Mouse (Mus musculus) spleen, postnatal 4 days (tissue): Measurements from ENCODE around the gene Afap1.

Experiments
- DNase-seq, 2 experiments: peaks; one replicate each; pipeline ENCODE4 v3.0.0; 2022; ENCODE audit warnings: low spot score in 2 of 2

Gene Afap1

DNA sequence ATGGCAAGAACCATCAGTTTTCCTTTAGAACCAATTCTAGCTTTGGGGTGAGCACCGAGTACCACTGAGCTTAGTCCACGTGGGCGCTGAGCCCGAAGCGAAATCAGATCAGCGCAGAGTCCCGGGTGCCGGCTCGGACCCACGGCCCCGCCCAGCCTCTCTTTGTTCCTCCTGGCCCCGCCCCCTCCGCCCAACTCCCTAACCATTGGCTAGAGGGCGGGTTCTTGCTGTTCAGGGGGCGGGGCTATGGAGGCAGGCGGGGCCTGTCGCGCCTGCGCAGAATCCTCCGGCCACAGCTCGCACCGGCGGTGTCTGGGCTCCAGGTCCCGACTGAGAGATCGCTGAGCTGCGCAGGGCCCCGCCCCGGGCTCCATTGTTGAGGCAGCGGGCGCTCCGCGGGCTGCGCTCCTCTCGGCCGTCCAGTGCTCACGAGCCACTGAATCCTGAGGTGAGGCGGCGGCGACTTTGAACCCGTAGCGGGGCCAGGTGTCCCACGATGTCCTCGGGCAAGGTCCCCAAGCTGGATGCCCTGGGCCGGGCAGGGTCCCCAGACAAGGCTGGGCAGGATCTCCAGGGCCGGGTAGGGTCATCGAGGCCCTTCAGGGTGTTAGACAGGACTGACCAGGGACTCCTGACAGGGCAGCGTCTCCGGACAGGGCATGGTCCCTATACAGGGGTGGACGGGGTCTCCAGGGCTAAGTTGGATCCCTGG lies at the start of gene Afap1:
TSS of gene Afap1 (plus strand) at position 227 of the 712 bp plus-strand sequence.
- peak; percentile 95 to 97 for DNase-seq

DNA sequence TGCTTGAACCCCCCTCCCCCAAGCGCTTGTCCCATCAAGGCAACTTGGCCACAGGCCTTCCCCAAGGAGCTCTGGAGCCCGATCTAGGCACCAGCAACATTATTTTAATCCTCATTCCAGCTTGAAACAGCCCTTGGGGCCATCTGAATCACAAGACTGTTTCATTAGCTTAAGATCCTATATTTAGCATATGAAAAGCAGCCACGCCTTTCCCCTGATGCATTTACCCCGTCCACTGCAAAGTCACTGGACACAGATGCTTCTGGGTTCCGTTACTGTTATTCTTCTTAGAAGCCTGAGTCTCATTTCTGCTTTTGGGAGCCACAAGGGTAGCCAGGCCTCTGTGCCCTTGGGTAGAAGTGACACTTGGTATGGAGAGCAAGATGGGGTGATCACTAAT lies 41.6 kb upstream of the Afap1 start:
- no peak for DNase-seq

DNA sequence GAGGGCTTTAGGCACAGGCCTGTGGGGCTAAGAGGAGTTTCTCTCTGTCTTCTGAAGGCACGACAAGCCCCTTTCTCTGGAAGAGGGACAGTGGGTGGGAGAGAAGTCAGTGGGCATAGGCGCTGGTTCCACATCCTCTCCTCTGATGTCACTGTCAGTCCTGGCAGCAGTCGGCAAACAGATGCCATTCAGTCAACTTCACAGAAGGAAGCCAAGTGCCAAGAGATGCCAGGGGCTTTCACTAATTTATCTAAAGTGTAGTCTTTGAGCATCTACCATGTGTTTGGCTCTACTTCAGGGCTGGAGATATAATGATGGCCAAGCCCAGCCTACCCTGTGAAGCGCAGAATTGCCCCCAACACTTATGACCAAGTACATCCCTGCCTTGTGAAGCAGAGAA lies 39.7 kb upstream of the Afap1 start:
- DNase-seq, result no peak

GRCm38 (mm10) chr5:35856245-35856644 lies 36.9 kb upstream of the Afap1 start:
- DNase-seq, result no peak

DNA sequence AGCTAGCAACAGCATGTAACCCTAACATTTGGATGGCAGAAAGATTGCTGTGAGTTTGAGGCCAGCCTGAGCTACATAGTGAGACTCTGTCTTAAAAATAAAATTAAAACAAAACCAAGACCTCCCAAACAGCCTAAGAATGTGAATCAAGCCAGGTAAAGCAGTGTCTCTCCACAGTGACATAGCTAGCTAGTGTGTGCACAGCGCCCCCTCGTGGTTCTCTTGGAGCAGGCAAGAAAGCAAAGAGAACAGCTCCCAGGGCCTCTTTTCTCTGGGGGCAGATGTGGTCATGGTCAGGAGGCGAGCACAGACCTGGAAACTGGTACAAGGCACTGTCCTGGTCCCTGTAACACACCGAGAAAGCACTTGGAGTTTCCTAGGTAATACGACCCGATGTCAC lies 35.0 kb upstream of the Afap1 start:
- peak; percentile 35 to 83 for DNase-seq

DNA sequence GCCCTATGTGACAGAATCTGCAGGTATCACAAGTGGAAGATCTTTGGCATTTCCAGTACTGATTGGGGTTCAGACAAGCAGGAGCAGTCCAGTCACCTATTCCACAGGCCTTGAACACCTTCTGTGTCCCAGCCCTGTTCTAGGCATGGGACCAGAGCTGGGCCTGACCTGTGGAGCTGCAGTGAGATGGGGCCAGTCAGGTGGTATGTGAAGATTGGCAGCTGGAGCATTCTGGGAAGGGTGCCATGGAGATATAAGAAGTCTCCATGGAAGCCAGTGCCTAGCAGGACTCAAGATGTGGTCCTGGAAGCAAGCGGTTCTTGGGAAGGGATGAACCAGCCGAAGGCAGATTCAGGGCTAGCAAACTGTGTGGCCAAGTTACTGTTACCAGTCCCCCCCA lies 31.7 kb upstream of the Afap1 start:
- no peak for DNase-seq

DNA sequence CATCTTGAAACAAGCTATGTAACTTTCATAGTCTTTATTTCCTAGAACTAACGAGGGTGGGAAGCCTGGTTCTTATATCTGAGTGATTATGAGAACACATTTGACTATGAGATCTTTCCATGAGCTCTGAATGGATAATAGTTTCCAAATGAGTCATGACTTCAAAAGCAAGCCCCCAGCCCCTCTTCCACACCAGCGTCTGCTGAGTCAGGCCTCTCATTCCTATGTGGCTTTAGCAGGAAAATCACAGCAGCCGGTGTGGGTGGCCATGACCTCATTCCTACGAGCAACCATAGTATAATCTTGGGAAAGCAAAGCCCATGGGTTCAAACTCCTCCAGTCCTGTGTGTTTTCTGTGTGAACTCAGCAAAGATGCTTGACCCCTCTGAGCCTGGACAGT lies 23.1 kb upstream of the Afap1 start:
- DNase-seq, result no peak

- peak; percentile 34 to 71 for DNase-seq
Measured at GRCm38 (mm10) chr5:35870408-35871012, 22.6 kb upstream of the Afap1 start.

GRCm38 (mm10) chr5:35873382-35873781 lies 19.7 kb upstream of the Afap1 start:
- DNase-seq, result no peak

DNA sequence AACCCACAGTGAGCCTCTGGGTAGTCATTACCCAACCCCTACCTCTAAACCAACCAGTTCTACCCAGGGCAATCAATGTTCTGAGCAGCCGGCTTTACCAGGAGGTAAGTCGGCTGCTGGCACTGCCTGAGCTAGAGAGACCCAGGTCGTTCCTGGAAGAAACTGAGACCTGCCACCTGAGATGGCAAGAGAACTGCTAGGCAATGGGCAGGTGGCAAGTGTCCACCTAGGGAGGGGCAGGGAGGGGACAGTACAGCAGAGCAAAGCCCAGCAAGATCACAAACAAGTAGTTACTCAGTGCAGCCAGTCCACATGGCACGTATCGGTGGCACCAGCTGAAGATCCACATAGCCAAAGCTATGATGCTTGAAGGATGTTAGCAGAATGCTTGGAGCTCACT lies 16.9 kb upstream of the Afap1 start:
- no peak for DNase-seq

GRCm38 (mm10) chr5:35879199-35879598 lies 13.9 kb upstream of the Afap1 start:
- no peak for DNase-seq

- DNase-seq, result no peak
Measured at GRCm38 (mm10) chr5:35882391-35882790, 10.7 kb upstream of the Afap1 start.

DNA sequence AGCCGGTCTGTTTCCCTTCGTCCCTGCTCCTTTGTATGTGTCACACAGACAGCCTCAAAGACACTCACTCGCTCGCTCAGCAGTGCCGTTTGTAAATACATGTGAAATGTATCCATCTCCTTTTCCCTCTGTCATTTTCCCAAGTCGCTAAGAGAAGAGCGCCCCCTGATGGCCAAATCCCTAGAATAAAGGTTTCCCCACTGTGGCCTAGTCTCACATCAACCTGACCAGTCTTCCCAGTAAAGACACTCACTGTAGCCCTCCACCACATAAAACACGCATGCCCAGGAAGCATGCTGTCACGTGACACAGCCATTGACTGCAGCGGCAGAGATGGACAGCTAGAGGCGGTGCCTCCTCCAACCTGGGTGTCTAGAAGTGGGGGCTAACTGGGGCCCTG lies 8.9 kb upstream of the Afap1 start:
- peak in 1 of 2 experiments; percentile 67 for DNase-seq

GRCm38 (mm10) chr5:35884689-35885088 lies 8.4 kb upstream of the Afap1 start:
- DNase-seq, result no peak

- DNase-seq, result no peak
Measured at GRCm38 (mm10) chr5:35888959-35889358, 4.2 kb upstream of the Afap1 start.

DNA sequence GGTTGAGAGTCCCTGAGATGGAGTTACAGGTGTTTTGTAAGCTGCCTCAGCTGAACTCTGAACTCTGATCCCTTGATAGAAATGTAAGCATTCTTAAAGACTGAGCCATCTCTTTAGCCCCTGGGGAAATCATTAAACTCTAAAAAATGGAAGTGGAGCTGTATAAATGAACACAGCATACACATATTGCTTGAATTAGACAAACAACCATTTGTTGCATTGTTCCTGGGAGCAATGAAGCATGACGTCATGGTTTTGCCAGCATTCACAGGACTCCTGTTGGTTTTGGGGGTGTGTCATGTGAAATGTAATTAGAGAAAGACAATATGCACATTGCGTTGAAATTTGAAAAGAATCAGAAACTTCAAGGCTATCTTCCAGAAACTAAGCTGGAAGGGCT lies 3.5 kb upstream of the Afap1 start:
- no peak for DNase-seq

DNA sequence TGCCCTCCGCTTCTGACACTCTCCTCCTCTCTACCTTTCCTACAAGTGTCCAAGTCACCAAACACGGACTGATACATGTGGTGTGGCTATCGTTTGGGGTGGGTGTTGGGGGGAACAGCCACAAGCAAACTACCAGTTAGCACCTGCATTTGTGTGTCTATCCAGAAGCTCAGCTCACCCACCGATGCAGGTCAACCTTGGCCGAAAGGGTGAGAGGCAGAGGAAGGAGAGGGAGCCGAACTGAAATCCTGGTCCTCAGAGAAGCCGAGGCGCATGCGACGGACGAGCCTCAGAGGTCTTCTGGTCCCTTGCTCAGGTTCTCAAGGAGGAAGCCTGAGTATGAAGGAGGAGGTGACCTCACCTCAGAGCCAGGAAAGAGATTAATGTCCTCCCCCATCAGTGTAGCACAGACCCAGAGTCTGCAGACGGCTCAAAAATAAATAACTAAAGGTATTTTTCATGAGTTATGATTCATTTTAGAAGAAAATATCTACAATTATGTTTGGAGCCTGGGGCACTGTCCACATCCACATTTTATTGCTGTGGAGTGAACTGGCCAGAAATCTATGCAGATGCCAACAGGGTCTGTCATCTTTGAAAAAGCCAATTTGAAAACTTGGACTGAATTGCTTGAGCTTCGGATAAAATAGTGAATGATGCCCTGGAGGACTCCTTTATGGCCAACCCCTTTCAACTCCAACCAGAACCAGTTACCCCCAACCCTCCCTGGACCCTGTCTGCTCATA lies 2.0 kb upstream of the Afap1 start:
- DNase-seq, result no peak

DNA sequence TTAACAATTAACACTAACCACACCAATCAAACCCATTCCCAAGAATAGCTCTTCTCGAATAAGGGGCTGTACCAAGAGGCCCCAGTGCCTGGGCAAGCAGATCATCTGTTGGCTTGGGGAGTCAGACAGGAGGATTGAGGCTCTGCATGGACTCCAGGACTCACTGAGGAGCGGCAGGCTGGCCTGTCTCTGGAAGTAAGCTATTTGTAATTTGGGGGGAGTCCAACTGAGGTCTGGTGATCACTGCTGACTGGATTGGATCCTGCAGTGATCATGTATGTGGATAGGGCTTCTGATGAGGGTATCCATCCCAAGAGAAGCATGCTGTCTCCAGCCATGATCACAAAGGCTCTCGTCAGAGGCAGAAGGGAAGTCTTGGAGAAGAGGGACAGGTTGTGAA lies 756 bp upstream of the Afap1 start:
- DNase-seq, result no peak

- peak; percentile 37 to 71 for DNase-seq
Measured at GRCm38 (mm10) chr5:35893805-35894260, 714 bp downstream of the Afap1 start.

DNA sequence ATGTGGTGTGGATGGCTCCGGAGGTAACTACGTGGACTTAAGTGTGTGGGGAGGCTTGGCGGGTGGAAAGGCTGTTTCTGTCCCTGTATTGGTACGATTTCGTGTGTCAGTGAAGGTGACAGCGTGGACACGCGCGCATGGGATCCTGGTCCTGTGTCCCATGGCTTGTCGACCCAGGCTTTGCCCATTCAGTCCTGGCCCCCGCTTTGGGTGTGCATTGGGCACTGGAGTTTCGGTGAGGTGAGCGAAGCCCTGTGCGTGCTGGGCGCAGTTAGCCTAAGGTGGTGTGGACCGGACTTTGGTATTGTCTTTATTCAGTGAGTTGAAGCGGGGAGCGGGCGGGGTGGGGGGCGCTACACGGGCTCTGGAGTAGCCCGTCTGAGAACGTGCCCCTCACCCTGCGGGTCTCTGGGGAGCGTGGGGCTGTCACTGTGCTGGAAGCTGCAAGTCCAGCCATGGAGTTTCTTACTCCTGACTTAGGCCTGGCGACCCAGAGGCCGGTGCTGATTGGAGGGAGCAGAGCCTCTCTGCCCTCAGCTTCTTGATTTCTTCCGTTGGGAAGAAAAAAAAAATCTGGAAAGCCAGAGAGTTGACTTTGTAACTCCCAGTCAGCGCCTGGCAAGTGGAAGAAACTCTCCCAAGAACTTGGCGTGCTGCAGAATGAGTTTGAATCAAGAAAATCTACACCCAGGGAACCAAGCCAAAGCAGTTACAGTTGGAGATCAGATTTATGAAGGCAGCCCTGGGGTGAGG lies 1.4 kb downstream of the Afap1 start:
- no peak for DNase-seq

- DNase-seq, result no peak
Measured at GRCm38 (mm10) chr5:35895926-35896325, 2.8 kb downstream of the Afap1 start.

- DNase-seq, result no peak
Measured at GRCm38 (mm10) chr5:35896556-35896955, 3.4 kb downstream of the Afap1 start.
